Mouse (Mus musculus) Patski (cell line): ENCODE measurements around the gene Olfr548-ps1. TPM values are rescaled to one million over a fixed set of nuclear protein-coding genes. Genes with fewer than 3 reads are reported as not detected.

ENCODE experiments used
- ATAC-seq: fragments of 100-300 bp; one replicate; pipeline ENCODE4 v1.8.0; 2021
- CTCF ChIA-PET: fragments of 350-600 bp; sonication (Branson Sonifier 250); formaldehyde crosslinking; loops from one replicate; lab custom pipeline; 2022; ENCODE audit warnings: inconsistent platforms; lab: Charles Lee
- POLR2A ChIA-PET: fragments of 350-600 bp; sonication (Branson Sonifier 250); formaldehyde crosslinking; loops from one replicate; lab custom pipeline; 2022; ENCODE audit warnings: antibody characterized with exemption, inconsistent platforms; lab: Charles Lee
- DNase-seq: peaks from one replicate; pipeline ENCODE4 v3.0.0-alpha.2; 2011; ENCODE audit warnings: low read depth, low spot score
- H3K27me3 ChIP-seq: fragments of 371-371 bp; one replicate; pipeline ENCODE4 v1.5.1; 2021
- CTCF ChIP-seq: fragments of 100-300 bp; IDR thresholded peaks from one replicate; pipeline ENCODE4 v1.5.1; 2021
- in situ Hi-C: fragments of 300-500 bp; cut with MboI; formaldehyde crosslinking; loops from 3 replicates; pipeline ENCODE4 v1.11.1; 2018; ENCODE audit warnings: low pct_unique_long_range_greater_than_20kb, mixed read lengths
- polyA plus RNA-seq: library from polyadenylated mRNA; unstranded; gene quantifications from one replicate; pipeline ENCODE4 v1.2.3, GENCODE M21; 2021

Olfr548-ps1 gene
- polyA plus RNA-seq, 1 experiment from 2014 or later: not detected

- ATAC-seq: no peak
- H3K27me3 ChIP-seq: peaks cover 11% of the 10 kb centered on the region
- DNase-seq: no peak
- CTCF ChIA-PET: interaction anchor here (1.4 kb wide), 1 partner anchor 8 kb away, joined by 3 read pairs; no protein-coding TSS in a partner anchor
- in situ Hi-C loops: no loop called here
- no peak for TF ChIP-seq CTCF
- POLR2A ChIA-PET: no interaction called here
Measured at GRCm38 (mm10) chr7:102573174-102573830, 32.6 kb downstream of the Olfr548-ps1 start.

GRCm38 (mm10) chr7:102575998-102576397 lies 35.3 kb downstream of the Olfr548-ps1 start:
- ATAC-seq (no peak), DNase-seq (no peak)
- POLR2A ChIA-PET: no interaction called here
- CTCF ChIA-PET: no interaction called here
- H3K27me3 ChIP-seq: peaks cover 5% of the 10 kb centered on the region
- in situ Hi-C loops: no loop called here
- no peak for TF ChIP-seq CTCF

DNA sequence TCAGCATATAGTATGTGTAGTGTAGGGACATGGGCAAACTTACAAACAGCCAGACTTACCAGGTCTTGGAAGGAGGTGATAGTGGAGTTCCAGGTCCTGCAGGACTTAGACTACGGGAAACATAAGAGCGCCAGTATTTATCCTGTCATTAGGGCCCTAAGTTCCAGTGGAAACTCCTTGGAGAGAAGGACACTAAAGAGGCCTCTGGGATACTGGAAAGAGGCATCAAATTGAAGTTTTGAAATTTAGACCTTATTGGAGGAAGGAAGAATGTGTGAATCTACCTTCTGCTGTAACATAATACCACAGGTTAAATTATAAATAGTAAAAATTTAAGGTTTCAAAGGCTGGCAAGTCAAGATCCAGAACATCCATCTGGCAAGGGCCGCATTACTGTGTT lies 51.1 kb downstream of the Olfr548-ps1 start, which contains the start of gene Olfr551:
TSS of gene Olfr551 (minus strand) at position 101 of the 400 bp plus-strand sequence.
- H3K27me3 ChIP-seq: no peaks in the 10 kb centered on the region
- in situ Hi-C loops: no loop called here
- ChIA-PET CTCF (no interaction called here), POLR2A (no interaction called here)
- DNase-seq (no peak), ATAC-seq (no peak)
- TF ChIP-seq CTCF: no peak

Other genes with a start within 250 kb of the Olfr548-ps1 start
- gene Rrm1, start 99.2 kb upstream of the Olfr548-ps1 start, polyA plus RNA-seq: 85.9 TPM
- not detected for gene Olfr543, start 59.2 kb upstream of the Olfr548-ps1 start, polyA plus RNA-seq
- not detected for gene Olfr544, start 52.6 kb upstream of the Olfr548-ps1 start, polyA plus RNA-seq
- gene Olfr545, start 41.3 kb upstream of the Olfr548-ps1 start, polyA plus RNA-seq: not detected
- gene Olfr547, start 6.1 kb upstream of the Olfr548-ps1 start, polyA plus RNA-seq: not detected
- gene Olfr549, start 9.0 kb downstream of the Olfr548-ps1 start, polyA plus RNA-seq: not detected
- gene Trim21, start 24.6 kb downstream of the Olfr548-ps1 start, polyA plus RNA-seq: 8.7 TPM
- not detected for gene Olfr550, start 30.5 kb downstream of the Olfr548-ps1 start, polyA plus RNA-seq
- gene Olfr551, start 51.0 kb downstream of the Olfr548-ps1 start, polyA plus RNA-seq: not detected
- gene Olfr552, start 56.9 kb downstream of the Olfr548-ps1 start, polyA plus RNA-seq: not detected
- not detected for gene Olfr553, start 77.3 kb downstream of the Olfr548-ps1 start, polyA plus RNA-seq
- gene Olfr554, start 97.5 kb downstream of the Olfr548-ps1 start, polyA plus RNA-seq: not detected
- gene Olfr555, start 117.9 kb downstream of the Olfr548-ps1 start, polyA plus RNA-seq: not detected
- gene Olfr556, start 124.0 kb downstream of the Olfr548-ps1 start, polyA plus RNA-seq: not detected
- 8.5 TPM for gene Trim68, start 146.4 kb downstream of the Olfr548-ps1 start, polyA plus RNA-seq
- gene Olfr557, start 155.0 kb downstream of the Olfr548-ps1 start, polyA plus RNA-seq: not detected
- gene Olfr558, start 161.3 kb downstream of the Olfr548-ps1 start, polyA plus RNA-seq: not detected
- not detected for gene Olfr33, start 178.2 kb downstream of the Olfr548-ps1 start, polyA plus RNA-seq
- gene Olfr559, start 186.6 kb downstream of the Olfr548-ps1 start, polyA plus RNA-seq: not detected
- not detected for gene Olfr560, start 218.5 kb downstream of the Olfr548-ps1 start, polyA plus RNA-seq
- not detected for gene Olfr78, start 218.6 kb downstream of the Olfr548-ps1 start, polyA plus RNA-seq
- not detected for gene Olfr561, start 230.3 kb downstream of the Olfr548-ps1 start, polyA plus RNA-seq